Mouse (Mus musculus) cortical plate, adult 2 months (tissue): ENCODE data around the gene Dapp1. TPM values are rescaled to one million over a fixed set of nuclear protein-coding genes. Genes with fewer than 3 reads are reported as not detected.

Experiments
- H3K27ac ChIP-seq: fragments of 200-500 bp; 2 replicates; pipeline ENCODE4 v1.5.1; 2012; ENCODE audit warnings: low read length, control low read depth, inconsistent platforms; ENCODE audit not compliant: insufficient read depth
- H3K4me1 ChIP-seq: fragments of 200-500 bp; 2 replicates; pipeline ENCODE4 v1.6.1; 2011; ENCODE audit warnings: low read length; ENCODE audit not compliant: control insufficient read depth, insufficient read depth
- H3K4me3 ChIP-seq: fragments of 200-500 bp; 2 replicates; pipeline ENCODE4 v1.5.1; 2011; ENCODE audit warnings: mild to moderate bottlenecking, low read length, control low read depth; ENCODE audit not compliant: insufficient read depth
- CTCF ChIP-seq: fragments of 200-500 bp; IDR thresholded peaks from 2 replicates; pipeline ENCODE4 v1.5.1; 2011; ENCODE audit warnings: mild to moderate bottlenecking, control low read depth, low read length; ENCODE audit not compliant: insufficient read depth; ENCODE audit errors: extremely low read depth
- POLR2A ChIP-seq: fragments of 200-500 bp; IDR thresholded peaks from 2 replicates; pipeline ENCODE4 v1.6.1; 2011; ENCODE audit warnings: mild to moderate bottlenecking, low read length, control low read depth; ENCODE audit not compliant: insufficient read depth; ENCODE audit errors: extremely low read depth
- polyA plus RNA-seq: library from polyadenylated mRNA; depleted of rRNA; stranded (reverse); fragments of >200 nt; gene quantifications from 2 replicates; pipeline ENCODE4 v1.2.3, GENCODE M21; 2012; rRNA removed

Dapp1 gene
- polyA plus RNA-seq, 1 experiment: 5.5 TPM

DNA sequence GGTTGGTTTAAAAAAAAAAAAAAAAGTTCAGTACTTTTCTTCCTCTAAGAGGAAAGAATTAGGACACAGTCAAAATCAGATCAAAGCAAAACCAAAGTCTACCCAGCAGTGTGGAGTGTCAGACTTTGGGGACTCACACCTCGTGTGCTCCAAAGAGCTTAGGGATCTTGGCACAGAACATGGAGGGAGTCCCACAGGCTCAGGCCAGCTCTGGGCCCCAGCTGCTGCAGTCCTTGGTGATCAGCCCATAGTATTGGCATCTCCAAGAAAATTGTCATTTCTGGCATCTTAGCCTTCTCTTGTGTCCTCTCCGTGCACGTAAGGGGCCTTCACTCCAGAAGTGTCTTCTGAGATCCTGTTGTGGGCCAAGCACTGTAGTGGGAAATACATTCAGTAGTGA is 90.3 kb downstream of the Dapp1 start:
- Histone ChIP-seq H3K27ac (no peak overlapping the region), H3K4me3 (no peak overlapping the region), H3K4me1 (no peaks in the 10 kb centered on the region)
- TF ChIP-seq POLR2A (no peak), CTCF (no peak)

DNA sequence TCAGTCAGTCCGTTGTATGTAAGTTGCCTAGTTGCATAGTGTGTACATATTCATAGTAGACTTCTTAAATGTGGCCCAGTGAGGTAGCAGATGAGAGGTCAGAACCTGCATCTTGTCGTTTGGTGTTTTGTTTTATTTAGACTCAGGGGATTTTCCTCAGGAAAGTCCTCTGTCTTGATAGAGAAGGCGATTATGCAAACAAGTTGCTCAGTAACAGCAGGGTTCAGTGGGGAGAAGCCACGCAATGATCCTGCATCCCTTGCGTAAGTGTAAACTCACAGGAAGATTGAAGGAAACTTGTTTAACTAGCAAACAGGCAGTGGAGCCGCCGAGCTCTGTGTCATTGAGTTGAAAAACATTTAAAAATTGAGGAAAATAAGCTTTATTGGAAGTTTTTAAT is 93.4 kb downstream of the Dapp1 start:
- no peak overlapping the region for H3K4me3 ChIP-seq
- TF ChIP-seq CTCF (no peak), POLR2A (no peak)
- H3K4me1 ChIP-seq: no peaks in the 10 kb centered on the region
- H3K27ac ChIP-seq: no peak overlapping the region

- Histone ChIP-seq H3K4me1 (peaks cover 1% of the 10 kb centered on the region), H3K27ac (no peak overlapping the region), H3K4me3 (no peak overlapping the region)
- no peak for TF ChIP-seq POLR2A
- no peak for TF ChIP-seq CTCF
These were observed 100.3 kb downstream of the Dapp1 start for GRCm38 (mm10) chr3:137881093-137881492.

Other genes with a start within 250 kb of the Dapp1 start
- 343 and 397 TPM in 2 replicates for gene H2afz, start 117.1 kb downstream of the Dapp1 start, polyA plus RNA-seq
- 22.3 and 22.4 TPM in 2 replicates for gene Dnajb14, start 113.9 kb downstream of the Dapp1 start, polyA plus RNA-seq
- gene Lamtor3, start 63.0 kb downstream of the Dapp1 start, polyA plus RNA-seq: 80.3 and 81.6 TPM in 2 replicates
- 0.98 and 1.2 TPM in 2 replicates for gene 1110002E22Rik, start 83.5 kb upstream of the Dapp1 start, polyA plus RNA-seq
- gene Gm5105, start 85.8 kb upstream of the Dapp1 start, polyA plus RNA-seq: 0.42 and 0.61 TPM in 2 replicates
- 6.7 and 9.0 TPM in 2 replicates for gene Trmt10a, start 161.9 kb upstream of the Dapp1 start, polyA plus RNA-seq
- 7.5 and 7.7 TPM in 2 replicates for gene Mttp, start 163.4 kb upstream of the Dapp1 start, polyA plus RNA-seq
- gene 4930579F01Rik, start 212.3 kb upstream of the Dapp1 start, polyA plus RNA-seq: not detected in 2 replicates
- 0.02 and 0.04 TPM in 2 replicates for gene Adh7, start 236.2 kb upstream of the Dapp1 start, polyA plus RNA-seq